Mouse (Mus musculus): Measurements from ENCODE around the gene S1pr5. TPM values are rescaled to one million over a fixed set of nuclear protein-coding genes. Genes with fewer than 3 reads are reported as not detected.
A peak's percentile ranks its signal among the peaks of the same experiment; 100 is the strongest.
"Not testable (repeated sequence)": the region's sequence is repeated elsewhere in the genome, so short reads cannot be mapped to it uniquely, and the experiment has no call there.

The S1pr5 gene
- polyA plus RNA-seq (2015; fragmentation: Nextera tagmentation; extraction: Ambion mirVana): 2.6 and 2.8 TPM in 2 replicates

- Histone ChIP-seq H3K27ac (ENCODE audit: low read length) (no peak within 1 kb of the TSS), H3K4me2 (ENCODE audit: low read length) (no peak within 1 kb of the TSS), H3K4me1 (replicated peaks; ENCODE audit: control insufficient read depth, insufficient read depth, low read length) (peaks cover 18% of the 10 kb centered on the region), H3K27me3 (replicated peaks; ENCODE audit: control insufficient read depth, insufficient read depth, low read length) (peaks cover 60% of the 10 kb centered on the region), H3K9me3 (ENCODE audit: control insufficient read depth, low read length) (no peaks in the 10 kb centered on the region), H3K4me3 (replicated peaks; ENCODE audit: low read length) (no peak within 1 kb of the TSS), H3K36me3 (ENCODE audit: control insufficient read depth, insufficient read depth) (no peaks in the 10 kb centered on the region), H3K9ac (replicated peaks; ENCODE audit: low read depth, low read length) (no peak within 1 kb of the TSS)
- WGBS: under 1% methylated on average over 30 of the region's 30 CpGs
- ATAC-seq: no peak
Measured at GRCm38 (mm10) chr9:21248326-21248725, at the start of gene S1pr5. Gene S1pr5, minus strand, starts transcription at chr9:21248443.

- Histone ChIP-seq H3K9me3 (ENCODE audit: control insufficient read depth, low read length) (no peaks in the 10 kb centered on the region), H3K4me3 (replicated peaks; ENCODE audit: low read length) (no peak overlapping the region), H3K4me1 (replicated peaks; ENCODE audit: control insufficient read depth, insufficient read depth, low read length) (peaks cover 19% of the 10 kb centered on the region), H3K36me3 (ENCODE audit: control insufficient read depth, insufficient read depth) (no peaks in the 10 kb centered on the region), H3K27ac (ENCODE audit: low read length) (no peak overlapping the region), H3K9ac (replicated peaks; ENCODE audit: low read depth, low read length) (no peak overlapping the region), H3K4me2 (ENCODE audit: low read length) (no peak overlapping the region), H3K27me3 (replicated peaks; ENCODE audit: control insufficient read depth, insufficient read depth, low read length) (no peaks in the 10 kb centered on the region)
- no peak for ATAC-seq
- 89% methylated on average over 3 of the region's 3 CpGs for WGBS
Measured at GRCm38 (mm10) chr9:21292271-21292670, 44.0 kb upstream of the S1pr5 start.

- WGBS: 15% methylated on average over 7 of the region's 7 CpGs
- H3K27ac ChIP-seq (ENCODE audit: low read length): peak overlapping the region; percentile 67
Measured at GRCm38 (mm10) chr9:21291868-21292267, 43.6 kb upstream of the S1pr5 start.

GRCm38 (mm10) chr9:21291022-21291787 lies 43.0 kb upstream of the S1pr5 start, which contains the start of gene Cdkn2d:
Gene Cdkn2d, minus strand, starts transcription at chr9:21291407.
- Histone ChIP-seq H3K9ac (replicated peaks; ENCODE audit: low read depth, low read length) (peak within 1 kb of the TSS; percentile 65), H3K36me3 (ENCODE audit: control insufficient read depth, insufficient read depth) (no peaks in the 10 kb centered on the region)
- WGBS: under 1% methylated on average over 48 of the region's 51 CpGs

More at GRCm38 (mm10) chr9:21291868-21292267, 43.6 kb upstream of the S1pr5 start:
- H3K36me3 ChIP-seq (ENCODE audit: control insufficient read depth, insufficient read depth); ATAC-seq; H3K9me3 ChIP-seq (ENCODE audit: control insufficient read depth, low read length); H3K9ac ChIP-seq (replicated peaks; ENCODE audit: low read depth, low read length); H3K27me3 ChIP-seq (replicated peaks; ENCODE audit: control insufficient read depth, insufficient read depth, low read length): not testable (repeated sequence)
- peaks cover 23% of the 10 kb centered on the region for H3K4me1 ChIP-seq (replicated peaks; ENCODE audit: control insufficient read depth, insufficient read depth, low read length)
- H3K4me3 ChIP-seq (replicated peaks; ENCODE audit: low read length): peak overlapping the region; percentile 80
- peak overlapping the region; percentile 66 for H3K4me2 ChIP-seq (ENCODE audit: low read length)

GRCm38 (mm10) chr9:21290589-21290988 lies 42.3 kb upstream of the S1pr5 start:
- peak overlapping the region; percentile 56 for H3K27ac ChIP-seq (ENCODE audit: low read length)
- H3K9ac ChIP-seq (replicated peaks; ENCODE audit: low read depth, low read length): peak overlapping the region; percentile 65
- no peaks in the 10 kb centered on the region for H3K36me3 ChIP-seq (ENCODE audit: control insufficient read depth, insufficient read depth)
- no peaks in the 10 kb centered on the region for H3K9me3 ChIP-seq (ENCODE audit: control insufficient read depth, low read length)
- no peaks in the 10 kb centered on the region for H3K27me3 ChIP-seq (replicated peaks; ENCODE audit: control insufficient read depth, insufficient read depth, low read length)
- peak overlapping the region; percentile 66 for H3K4me2 ChIP-seq (ENCODE audit: low read length)
- no peak for ATAC-seq
- H3K4me1 ChIP-seq (replicated peaks; ENCODE audit: control insufficient read depth, insufficient read depth, low read length): peaks cover 30% of the 10 kb centered on the region
- H3K4me3 ChIP-seq (replicated peaks; ENCODE audit: low read length): peak overlapping the region; percentile 80
- 1% methylated on average over 20 of the region's 20 CpGs for WGBS

More at GRCm38 (mm10) chr9:21291022-21291787, 43.0 kb upstream of the S1pr5 start, which contains the start of gene Cdkn2d:
- Histone ChIP-seq H3K4me1 (replicated peaks; ENCODE audit: control insufficient read depth, insufficient read depth, low read length) (peaks cover 30% of the 10 kb centered on the region), H3K9me3 (ENCODE audit: control insufficient read depth, low read length) (no peaks in the 10 kb centered on the region), H3K27me3 (replicated peaks; ENCODE audit: control insufficient read depth, insufficient read depth, low read length) (no peaks in the 10 kb centered on the region), H3K4me3 (replicated peaks; ENCODE audit: low read length) (peak within 1 kb of the TSS; percentile 80), H3K27ac (ENCODE audit: low read length) (peak within 1 kb of the TSS; percentile 67), H3K4me2 (ENCODE audit: low read length) (peak within 1 kb of the TSS; percentile 66)
- peak; percentile 94 for ATAC-seq

GRCm38 (mm10) chr9:21289337-21289671 lies 41.1 kb upstream of the S1pr5 start:
- no peaks in the 10 kb centered on the region; the same call in 1 of the 2 replicates for H3K36me3 ChIP-seq (ENCODE audit: control insufficient read depth, insufficient read depth)
- no peak for ATAC-seq
- H3K4me3 ChIP-seq (replicated peaks; ENCODE audit: low read length): no peak overlapping the region
- no peaks in the 10 kb centered on the region for H3K27me3 ChIP-seq (replicated peaks; ENCODE audit: control insufficient read depth, insufficient read depth, low read length)
- 92% methylated on average over 2 of the region's 2 CpGs for WGBS
- no peaks in the 10 kb centered on the region for H3K9me3 ChIP-seq (ENCODE audit: control insufficient read depth, low read length)
- no peak overlapping the region for H3K27ac ChIP-seq (ENCODE audit: low read length)
- H3K4me2 ChIP-seq (ENCODE audit: low read length): peak overlapping the region; percentile 66; the same call in 1 of the 2 replicates
- H3K4me1 ChIP-seq (replicated peaks; ENCODE audit: control insufficient read depth, insufficient read depth, low read length): peaks cover 30% of the 10 kb centered on the region
- no peak overlapping the region for H3K9ac ChIP-seq (replicated peaks; ENCODE audit: low read depth, low read length)

- Histone ChIP-seq H3K27me3 (replicated peaks; ENCODE audit: control insufficient read depth, insufficient read depth, low read length) (no peaks in the 10 kb centered on the region), H3K9ac (replicated peaks; ENCODE audit: low read depth, low read length) (peak overlapping the region; percentile 56), H3K4me1 (replicated peaks; ENCODE audit: control insufficient read depth, insufficient read depth, low read length) (peaks cover 30% of the 10 kb centered on the region), H3K9me3 (ENCODE audit: control insufficient read depth, low read length) (no peaks in the 10 kb centered on the region), H3K36me3 (ENCODE audit: control insufficient read depth, insufficient read depth) (peaks cover 3% of the 10 kb centered on the region), H3K4me3 (replicated peaks; ENCODE audit: low read length) (peak overlapping the region; percentile 68), H3K27ac (ENCODE audit: low read length) (peak overlapping the region; percentile 81), H3K4me2 (ENCODE audit: low read length) (peak overlapping the region; percentile 61)
- WGBS: 79% methylated on average over 13 of the region's 13 CpGs
- no peak for ATAC-seq
Measured at GRCm38 (mm10) chr9:21288404-21289336, 40.4 kb upstream of the S1pr5 start.

- peaks cover 30% of the 10 kb centered on the region for H3K4me1 ChIP-seq (replicated peaks; ENCODE audit: control insufficient read depth, insufficient read depth, low read length)
- H3K9me3 ChIP-seq (ENCODE audit: control insufficient read depth, low read length): no peaks in the 10 kb centered on the region
- H3K4me2 ChIP-seq (ENCODE audit: low read length): peak within 1 kb of the TSS; percentile 75
- peak within 1 kb of the TSS; percentile 81 for H3K27ac ChIP-seq (ENCODE audit: low read length)
- under 1% methylated on average over 59 of the region's 59 CpGs for WGBS
- no peaks in the 10 kb centered on the region for H3K27me3 ChIP-seq (replicated peaks; ENCODE audit: control insufficient read depth, insufficient read depth, low read length)
- ATAC-seq: peak; percentile 78
- peaks cover 3% of the 10 kb centered on the region for H3K36me3 ChIP-seq (ENCODE audit: control insufficient read depth, insufficient read depth)
- peak within 1 kb of the TSS; percentile 68 for H3K9ac ChIP-seq (replicated peaks; ENCODE audit: low read depth, low read length)
- peak within 1 kb of the TSS; percentile 68 for H3K4me3 ChIP-seq (replicated peaks; ENCODE audit: low read length)
Measured at GRCm38 (mm10) chr9:21287571-21288402, 39.5 kb upstream of the S1pr5 start, which contains the start of gene Kri1. Gene Kri1, minus strand, starts transcription at chr9:21287969.

Data from forebrain, embryonic 16.5 days (tissue).